Mouse (Mus musculus) gastrocnemius, postnatal 4 days (tissue): Measurements from ENCODE around the gene Dusp13. TPM values are rescaled to one million over a fixed set of nuclear protein-coding genes. Genes with fewer than 3 reads are reported as not detected.

Experiments used
- DNase-seq, 2 experiments: peaks; one replicate each; pipeline ENCODE4 v3.0.0; 2021 to 2022; ENCODE audit warnings: low spot score in 2 of 2, mixed read lengths in 2 of 2
- total RNA-seq, 2 experiments: library from RNA; stranded (reverse); gene quantifications; 2 replicates each; pipeline ENCODE4 v1.2.3; 2021

The Dusp13 gene
- total RNA-seq, 2 experiments from 2014 or later, result 15.0 to 15.6 TPM

DNA sequence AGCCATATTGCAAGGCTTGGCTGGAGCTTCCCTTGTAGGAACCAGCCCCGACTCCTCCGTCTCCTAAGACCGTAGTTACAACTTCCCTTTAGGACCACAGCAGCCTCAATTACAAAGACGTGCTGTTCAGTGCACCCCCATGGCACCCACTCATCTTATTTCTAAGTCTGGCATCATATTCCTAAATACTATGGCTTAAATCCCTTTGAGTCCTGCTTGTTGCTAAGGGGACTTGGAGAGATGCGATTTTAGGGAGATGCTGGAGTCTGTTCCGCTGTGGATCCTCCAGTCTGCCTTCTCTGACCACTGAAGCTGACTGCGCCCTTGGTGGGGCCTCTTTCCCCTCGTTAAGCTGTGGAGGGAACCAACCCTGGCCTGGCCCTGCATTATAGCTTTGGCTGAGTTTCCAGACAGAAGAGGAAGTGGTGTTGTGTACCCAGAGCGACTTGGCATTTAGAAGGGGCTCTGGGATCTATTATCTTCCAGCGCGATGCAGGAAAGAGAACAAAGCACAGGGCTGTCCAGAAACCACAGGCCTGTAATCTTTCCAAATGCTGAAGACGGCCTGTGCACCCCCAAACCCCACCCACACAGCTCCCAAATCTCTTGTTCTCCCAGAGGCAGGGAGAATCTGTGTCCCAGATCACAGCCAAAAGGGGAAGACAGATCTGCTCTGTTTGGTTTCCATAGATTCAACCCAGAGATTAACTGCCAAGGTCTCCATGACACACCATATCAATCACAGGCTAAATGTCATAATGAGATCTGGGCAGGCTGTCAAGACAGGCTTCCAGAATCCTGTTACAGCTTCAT lies 44.0 kb downstream of the Dusp13 start:
- peak in 1 of 2 experiments; percentile 60 for DNase-seq

DNA sequence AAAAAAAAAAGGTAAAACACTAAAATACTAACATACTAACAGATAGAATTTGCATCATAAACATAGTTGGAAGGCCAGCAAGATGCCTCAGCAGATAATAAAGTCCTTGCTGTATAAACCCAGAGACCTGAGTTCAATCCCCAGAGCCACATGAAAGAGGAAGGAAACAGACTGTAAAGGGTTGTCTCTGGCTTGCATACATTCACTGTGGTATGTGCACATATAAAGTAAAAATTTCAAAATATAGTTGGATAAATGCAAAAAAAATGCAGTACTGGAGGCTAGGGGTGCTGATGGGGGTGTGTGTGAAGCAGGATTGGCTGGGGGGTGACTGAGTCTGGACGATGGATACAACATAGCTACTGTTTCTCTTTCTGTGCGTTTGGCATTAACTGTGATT lies 45.5 kb downstream of the Dusp13 start:
- no peak for DNase-seq

DNA sequence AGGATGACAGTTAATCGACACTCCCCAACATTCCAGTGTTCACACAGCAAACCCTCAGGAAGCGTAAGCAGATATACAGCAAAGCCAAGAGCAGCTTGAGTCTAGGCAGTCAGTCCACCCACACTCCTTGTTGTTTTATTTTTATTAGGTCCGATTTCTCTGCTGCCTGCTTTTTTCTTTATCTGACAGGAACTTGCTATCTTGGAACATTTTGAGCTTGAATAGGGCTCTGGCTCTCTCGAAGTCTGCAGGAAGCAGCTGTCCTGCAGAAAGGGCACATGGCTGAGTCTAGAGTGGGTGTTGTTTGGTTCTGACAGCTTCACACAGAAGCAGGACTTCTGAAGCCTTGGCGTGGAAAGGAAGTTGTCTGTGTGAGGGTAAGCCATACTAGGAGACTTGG lies 47.7 kb downstream of the Dusp13 start:
- DNase-seq, result no peak

DNA sequence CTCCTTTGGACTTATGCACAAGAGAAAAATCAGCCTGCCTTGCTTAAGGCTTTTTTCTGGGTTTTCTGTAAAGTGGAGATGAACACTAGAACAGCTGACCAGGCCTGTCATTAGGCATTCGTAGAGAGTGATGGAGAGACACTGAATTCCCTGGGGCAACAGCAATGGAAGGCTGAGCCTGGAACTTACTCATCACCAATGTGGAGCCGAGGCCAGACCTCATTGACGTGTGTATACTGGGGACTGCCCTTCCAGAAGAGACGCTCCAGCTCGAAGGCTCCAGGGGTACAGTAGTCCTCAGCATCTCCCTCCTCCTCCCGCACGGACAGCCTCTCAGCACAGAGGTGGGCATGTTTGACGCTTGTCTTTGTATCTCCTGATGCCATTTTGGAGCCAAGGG lies 48.3 kb downstream of the Dusp13 start:
- DNase-seq, result no peak

DNA sequence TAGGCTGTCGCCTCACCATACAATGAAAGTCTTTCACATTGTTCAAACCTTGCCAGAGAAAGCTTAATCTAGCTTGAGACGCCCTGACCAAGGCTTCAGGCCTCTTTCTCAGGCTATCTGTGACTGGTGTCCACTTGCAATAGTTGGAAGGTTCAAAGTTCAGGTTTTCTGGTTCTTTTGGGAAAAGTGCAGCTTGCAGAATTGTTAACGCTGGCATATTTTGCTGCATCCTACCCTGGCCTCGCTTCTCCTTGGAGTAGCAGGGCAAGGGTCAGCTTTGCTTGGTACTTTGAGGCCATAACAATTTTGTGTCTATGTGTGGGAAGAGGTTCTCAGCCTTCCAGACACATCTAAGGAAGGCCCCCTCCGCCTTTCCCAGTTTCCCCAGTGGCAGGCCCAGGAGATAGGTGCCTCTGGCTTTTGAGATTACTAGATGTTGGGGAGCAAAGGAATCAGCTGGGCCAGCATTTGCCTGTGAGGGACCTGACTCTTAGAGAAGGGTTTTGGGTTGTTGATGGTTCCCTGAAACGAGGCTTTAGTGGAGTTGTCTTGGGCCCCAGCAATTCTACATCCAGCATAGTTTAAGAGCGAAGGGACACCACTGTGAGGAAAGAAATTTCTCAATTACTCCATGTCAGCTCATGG lies 54.7 kb downstream of the Dusp13 start:
- no peak for DNase-seq

DNA sequence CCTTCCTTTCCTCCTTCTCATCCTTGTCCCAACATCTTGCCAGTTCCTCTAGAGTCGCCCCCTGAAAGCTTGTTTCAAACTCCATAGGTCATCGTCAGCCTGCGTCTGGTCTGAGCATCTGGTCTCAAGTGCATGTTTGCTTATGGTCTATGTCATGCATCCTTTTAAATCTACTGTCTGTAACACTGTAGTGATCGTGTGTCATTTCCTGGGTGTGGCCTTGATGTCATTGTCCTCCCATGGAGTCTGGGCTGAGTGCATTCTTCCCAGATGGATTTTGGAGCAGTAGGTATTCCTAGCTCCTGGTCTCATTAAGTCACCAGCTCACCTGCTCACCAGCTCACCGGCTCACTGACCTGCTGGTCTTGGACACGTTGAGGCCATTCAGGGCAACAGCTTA lies 56.0 kb downstream of the Dusp13 start:
- DNase-seq, result no peak

DNA sequence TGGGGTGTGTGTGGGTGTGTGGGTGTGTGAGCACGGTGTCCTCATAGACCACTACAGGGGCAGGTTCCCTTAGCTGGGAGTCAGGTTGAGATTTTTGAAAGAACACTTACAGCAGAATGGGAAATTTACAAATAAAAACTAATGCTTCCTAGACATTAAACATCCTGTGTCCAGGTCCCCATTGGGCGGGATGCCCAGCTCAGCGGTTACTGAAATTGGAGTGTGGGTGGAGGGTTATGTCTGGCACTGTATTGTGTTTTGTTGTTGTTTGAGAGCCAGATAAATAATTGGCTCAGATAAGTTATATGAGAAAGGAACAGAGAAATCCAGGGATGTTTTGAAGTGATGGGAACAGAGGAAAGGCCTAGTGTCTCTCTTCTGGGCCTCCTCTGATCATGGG lies 59.9 kb downstream of the Dusp13 start:
- no peak for DNase-seq

DNA sequence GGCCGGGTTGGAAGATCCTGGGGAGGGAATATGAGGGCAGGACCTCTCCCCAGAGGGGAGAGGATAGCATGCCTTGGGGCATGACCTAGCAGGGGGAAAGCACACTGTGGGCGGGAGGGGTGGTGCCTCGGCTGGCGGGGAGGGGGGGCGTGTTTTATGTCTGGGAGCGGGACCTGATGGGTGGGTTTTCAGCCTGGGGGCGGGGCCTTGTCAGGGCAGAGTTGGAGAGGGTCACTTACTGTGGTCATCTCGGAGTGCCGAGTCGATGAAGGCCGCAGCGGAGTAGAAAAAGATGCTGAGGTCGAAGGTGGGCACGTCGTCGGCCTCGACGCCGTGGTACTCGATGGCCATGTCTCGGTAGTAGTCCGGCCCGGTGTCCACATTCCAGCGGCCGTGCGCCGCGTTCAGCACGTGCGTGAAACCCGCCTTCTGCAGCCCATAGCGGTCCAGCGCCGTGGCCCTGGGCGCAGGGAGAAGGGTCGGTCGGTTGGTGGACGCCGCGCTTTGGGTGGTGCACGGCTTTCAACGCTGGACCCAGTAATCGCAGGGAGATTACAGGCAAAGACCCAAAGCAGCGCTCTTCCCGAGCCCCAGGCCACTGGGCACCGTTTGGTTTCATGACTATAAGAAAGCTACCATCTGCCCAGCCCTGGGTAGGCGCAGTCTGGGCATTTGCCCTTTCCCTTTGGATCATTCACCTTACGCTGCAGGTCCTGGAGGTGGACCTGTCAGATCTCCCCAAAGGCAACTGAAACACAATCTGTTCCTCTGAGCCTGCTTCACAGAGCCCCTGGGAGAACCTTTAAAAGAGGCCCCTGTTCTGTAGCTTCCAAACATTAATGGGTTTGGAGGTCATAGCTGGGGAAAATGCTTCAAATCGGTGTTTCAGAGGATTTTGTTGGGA lies 64.4 kb downstream of the Dusp13 start:
- DNase-seq, result no peak

DNA sequence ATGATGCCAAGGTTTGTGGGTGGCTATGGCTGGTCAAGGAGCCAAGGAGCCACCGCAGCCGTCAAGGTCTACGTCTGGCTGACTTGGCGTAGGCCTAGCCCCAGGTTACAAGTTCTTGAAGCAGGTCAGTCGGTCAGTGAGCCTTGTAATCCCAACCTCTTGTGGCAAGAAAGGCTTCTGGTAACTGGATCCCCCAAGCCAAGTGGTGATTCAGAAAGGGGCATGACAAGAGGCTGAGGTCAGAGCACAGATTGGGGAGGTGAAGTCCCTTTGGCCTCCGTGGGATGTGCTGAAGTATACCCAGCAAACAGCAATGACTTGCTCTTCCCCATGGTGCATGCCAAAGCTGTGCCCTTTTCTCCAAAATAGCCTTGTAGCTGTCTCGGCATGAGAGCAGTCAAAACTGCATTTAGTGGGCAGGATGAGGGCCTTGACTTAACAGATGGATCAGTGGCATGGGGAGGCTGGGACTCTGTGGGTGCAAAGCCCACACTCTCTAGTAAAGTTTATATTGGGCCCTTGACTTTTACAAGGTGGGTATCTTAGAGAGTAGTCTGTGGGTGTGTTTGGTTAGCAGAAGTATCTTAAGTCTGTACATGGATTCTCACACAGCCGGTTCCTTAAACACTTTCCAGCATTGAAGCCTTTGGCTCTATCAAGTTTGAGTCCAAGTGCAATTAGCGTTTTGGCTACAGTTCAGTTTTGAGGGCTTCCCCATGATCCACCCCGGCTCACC lies 65.4 kb downstream of the Dusp13 start:
- DNase-seq, result no peak

DNA sequence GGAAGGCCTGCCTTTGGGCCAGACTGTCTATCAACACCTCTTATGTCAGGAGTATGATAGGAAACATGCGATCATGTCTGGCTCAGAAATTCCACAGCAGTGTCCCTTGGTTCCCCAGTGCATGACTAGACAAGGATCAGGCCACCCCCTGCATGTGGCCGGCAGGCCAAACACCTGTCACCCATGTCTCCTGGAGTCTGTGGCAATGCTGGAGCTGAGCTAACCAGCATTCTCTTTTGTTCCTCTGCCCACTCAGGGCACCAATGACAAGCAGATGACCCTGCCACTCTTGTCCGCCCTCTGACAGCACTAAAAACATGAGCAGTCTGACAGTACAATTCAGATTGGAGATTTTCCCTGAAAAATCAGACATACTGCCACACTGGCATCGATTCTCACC lies 67.1 kb downstream of the Dusp13 start:
- DNase-seq, result no peak

Other genes starting within 250 kb of the Dusp13 start
- gene Dupd1, start 36.6 kb downstream of the Dusp13 start, total RNA-seq, result 10 to 100 TPM; 21.4 to 27.1 TPM
- 10 to 100 TPM; 22.4 to 22.8 TPM for gene Samd8, start 650 bp downstream of the Dusp13 start, total RNA-seq
- gene Vdac2, start 74.1 kb upstream of the Dusp13 start, total RNA-seq, result 100 to 1,000 TPM; 266 to 297 TPM
- gene Comtd1, start 97.8 kb upstream of the Dusp13 start, total RNA-seq, result 10 to 100 TPM; 10.3 to 13.9 TPM
- gene Zfp503, start 238.4 kb upstream of the Dusp13 start, total RNA-seq, result 10 to 100 TPM; 14.0 to 15.6 TPM